Mouse (Mus musculus): ENCODE results near the gene Pik3cb. TPM values are rescaled to one million over a fixed set of nuclear protein-coding genes. Genes with fewer than 3 reads are reported as not detected.

The Pik3cb gene
- total RNA-seq, 1 experiment from 2014 or later = 4.2 TPM

DNA sequence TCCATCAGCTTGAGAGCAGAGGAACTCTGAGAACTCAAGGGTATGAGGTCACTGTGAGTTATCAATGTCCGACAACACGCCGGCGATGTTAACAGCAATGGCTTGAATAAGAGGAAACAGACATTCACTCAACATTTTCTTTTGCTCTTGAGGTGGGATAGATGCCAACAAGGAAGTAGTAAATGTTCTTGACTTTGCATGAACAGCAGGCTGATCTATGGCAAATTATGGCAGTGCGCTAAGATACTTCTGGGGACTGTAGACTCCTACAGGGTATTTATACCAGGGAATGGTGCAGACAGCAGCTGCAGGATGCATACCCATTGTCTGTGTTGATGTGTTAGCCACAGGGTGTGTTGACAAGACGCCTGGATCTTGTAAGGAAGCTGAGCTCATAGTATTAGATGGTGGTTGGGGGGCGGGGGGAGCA, 17.8 kb upstream of the Pik3cb start:
- peak; percentile 60 to 62; a peak in 2 of 4 replicates for ATAC-seq (replicated peaks in 1 of 2; ENCODE audit: insufficient read depth in 1 of 2, low FRiP score in 2 of 2, low TSS enrichment in 1 of 2, low read depth in 1 of 2, poor library complexity in 2 of 2, severe bottlenecking in 2 of 2)

DNA sequence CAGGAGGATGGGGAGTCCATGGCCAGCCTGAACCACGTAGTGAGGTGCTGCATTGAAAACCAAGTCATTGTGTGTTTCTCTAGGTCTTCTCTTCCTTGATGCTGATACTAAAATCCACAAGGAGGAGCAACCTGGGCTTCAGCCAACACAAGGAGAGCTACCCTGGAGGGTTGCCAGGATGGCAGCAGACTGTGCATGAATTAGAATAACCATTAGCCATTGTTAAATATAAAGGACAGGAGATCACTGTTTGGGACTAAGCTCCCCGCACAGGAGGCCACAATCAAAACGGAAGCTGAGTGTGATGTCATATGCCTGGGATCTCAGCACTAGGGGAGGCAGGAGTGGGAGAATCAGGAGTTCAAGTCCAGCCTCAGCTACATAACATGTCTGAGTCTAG, 13.2 kb upstream of the Pik3cb start:
- ATAC-seq (replicated peaks in 1 of 2; ENCODE audit: insufficient read depth in 1 of 2, low FRiP score in 2 of 2, low TSS enrichment in 1 of 2, low read depth in 1 of 2, poor library complexity in 2 of 2, severe bottlenecking in 2 of 2) = no peak

DNA sequence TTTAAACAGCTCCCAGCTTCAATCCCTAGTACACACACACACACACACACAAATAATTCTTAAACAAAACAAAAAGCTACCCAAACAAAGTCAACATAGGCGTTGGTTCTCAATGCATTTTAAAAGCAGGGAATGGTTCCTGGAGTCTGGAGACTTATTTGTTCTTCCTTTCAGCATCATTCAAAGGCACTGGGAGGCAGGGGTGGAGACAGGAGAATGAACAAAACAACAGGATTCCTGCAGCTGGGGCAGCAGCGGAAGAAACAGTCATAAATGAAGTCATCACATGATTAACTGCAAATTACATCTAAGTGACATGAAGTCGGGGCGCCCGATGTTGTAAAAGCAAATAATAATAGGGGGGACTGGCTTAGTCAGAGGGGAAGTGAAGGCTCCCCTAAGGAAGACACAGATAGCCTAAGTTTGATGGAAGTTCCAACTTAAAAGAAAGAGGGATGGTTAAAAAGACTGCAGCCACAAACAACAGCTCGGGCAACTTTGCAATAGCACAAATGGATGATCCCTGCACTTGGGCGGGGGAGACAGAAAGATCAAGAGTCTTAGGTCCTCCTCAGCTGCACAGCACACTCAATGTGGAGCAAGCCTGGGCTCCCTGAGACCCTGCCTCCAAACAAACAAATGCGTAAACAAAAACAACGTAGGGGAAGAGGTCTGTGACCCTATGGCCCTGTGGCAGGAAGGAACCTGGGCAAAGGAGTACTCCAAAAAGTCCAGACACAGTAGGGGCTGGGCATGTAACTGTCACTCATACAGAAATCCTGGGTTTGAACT, 12.5 kb upstream of the Pik3cb start:
- ATAC-seq (replicated peaks in 1 of 2; ENCODE audit: insufficient read depth in 1 of 2, low FRiP score in 2 of 2, low TSS enrichment in 1 of 2, low read depth in 1 of 2, poor library complexity in 2 of 2, severe bottlenecking in 2 of 2) = no peak

DNA sequence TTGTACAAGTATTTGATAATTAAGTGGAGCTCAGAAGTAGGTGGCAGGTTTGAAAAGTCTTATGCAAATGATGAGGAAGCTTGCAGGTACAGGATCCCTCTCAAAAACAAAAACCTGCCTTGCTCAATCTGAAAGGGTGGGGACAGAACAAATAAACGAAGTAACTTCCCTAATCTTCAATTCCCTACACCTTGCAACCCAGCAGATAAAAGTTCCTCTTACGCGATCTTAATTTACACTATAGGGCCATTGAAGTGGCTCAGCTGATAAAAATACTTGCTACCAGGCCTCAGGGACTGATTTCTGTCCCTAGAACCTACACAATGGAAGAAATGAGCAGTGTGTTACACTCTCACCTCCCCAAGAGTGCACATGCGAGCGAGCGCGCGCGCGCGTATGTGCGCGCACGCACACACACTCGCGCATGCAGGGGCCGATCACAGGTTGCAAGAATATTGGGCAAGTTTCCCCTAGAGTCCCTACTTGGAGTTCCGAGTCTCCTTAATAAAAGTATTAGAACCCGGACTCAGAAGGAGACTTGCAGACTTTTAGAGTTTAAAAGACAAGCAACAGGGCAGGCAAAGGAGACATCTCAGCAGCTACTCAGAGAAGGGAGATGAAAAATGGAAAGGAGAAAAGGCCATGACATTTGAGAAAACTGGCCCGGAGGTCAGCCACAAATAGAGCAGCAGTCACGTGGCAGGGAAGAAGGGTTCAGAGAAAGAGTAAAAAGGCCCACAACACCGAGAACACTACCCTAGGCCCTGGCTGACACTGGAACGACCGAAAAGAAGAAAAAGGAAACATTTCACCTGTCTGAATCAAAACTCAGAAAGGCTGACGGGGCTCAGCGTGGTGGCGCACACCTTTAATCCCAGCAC, 6.7 kb upstream of the Pik3cb start:
- ATAC-seq (replicated peaks in 1 of 2; ENCODE audit: insufficient read depth in 1 of 2, low FRiP score in 2 of 2, low TSS enrichment in 1 of 2, low read depth in 1 of 2, poor library complexity in 2 of 2, severe bottlenecking in 2 of 2) = 0 out of 4 replicates have a peak, but pooled peaks have one; percentile 22 to 32

DNA sequence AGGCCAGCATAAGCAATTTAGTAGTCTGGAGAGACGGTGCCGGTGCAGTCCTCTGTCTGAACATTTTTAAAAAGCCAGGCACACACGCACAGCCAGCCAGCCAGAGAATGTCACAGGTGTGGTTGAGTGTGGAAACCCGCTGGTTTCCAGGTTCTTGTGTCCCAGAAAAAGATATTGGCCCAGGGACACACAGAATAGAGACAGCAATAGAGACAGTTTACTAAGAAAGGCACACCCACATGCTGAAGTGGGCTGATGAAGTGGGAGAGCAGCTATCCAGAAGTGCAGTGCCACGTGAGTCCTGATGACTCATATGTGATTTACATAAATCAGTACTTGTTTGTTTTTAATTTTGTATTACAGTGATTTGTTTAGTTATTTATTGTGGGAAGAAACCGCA, 5.3 kb upstream of the Pik3cb start:
- no peak for ATAC-seq (replicated peaks in 1 of 2; ENCODE audit: insufficient read depth in 1 of 2, low FRiP score in 2 of 2, low TSS enrichment in 1 of 2, low read depth in 1 of 2, poor library complexity in 2 of 2, severe bottlenecking in 2 of 2)

DNA sequence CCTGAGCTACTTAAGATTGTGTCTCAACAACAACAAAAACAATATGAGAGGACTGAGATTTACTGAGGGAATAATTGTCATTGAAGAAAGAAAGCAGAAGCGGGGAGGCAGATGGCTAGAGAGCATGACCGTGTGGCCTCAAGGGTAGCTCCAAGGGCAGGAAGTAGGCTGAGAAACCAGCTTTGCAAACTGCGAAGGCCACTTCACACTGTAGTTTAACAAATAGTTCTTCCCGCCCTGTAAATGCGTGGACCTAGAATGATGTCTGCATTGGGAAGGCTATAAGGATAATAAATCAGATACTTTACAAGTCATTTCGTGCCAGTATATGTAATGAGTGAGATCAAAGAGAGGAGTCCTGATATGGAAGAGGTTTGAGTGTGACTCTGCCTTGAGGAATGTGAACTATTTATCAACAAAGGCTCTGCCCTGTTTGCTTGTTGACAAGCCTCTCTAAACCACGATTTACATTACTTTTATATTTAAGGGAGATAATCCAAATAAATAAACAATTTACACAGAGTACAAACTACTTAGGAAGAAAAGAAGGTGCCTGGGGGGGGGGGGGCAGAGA, 4.1 kb upstream of the Pik3cb start:
- no peak for ATAC-seq (replicated peaks in 1 of 2; ENCODE audit: insufficient read depth in 1 of 2, low FRiP score in 2 of 2, low TSS enrichment in 1 of 2, low read depth in 1 of 2, poor library complexity in 2 of 2, severe bottlenecking in 2 of 2)

DNA sequence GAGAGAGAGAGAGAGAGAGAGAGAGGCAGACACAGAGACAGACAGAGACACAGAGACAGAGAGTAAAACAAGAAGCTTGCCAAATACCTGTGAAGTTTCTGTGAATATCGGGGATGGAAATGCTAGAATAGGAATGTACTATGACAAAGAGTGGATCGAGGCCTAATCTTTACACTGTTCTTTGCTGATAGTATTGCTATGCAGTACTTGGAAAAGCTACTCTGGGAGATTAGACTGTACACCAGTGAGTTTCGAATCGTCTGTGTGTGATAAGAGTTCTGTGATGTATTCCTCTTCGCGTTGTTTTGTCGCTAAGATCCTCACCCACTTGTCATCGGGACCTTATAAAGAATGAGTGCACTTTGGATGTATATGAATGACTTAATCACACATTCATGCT, 1.2 kb upstream of the Pik3cb start:
- no peak for ATAC-seq (replicated peaks in 1 of 2; ENCODE audit: insufficient read depth in 1 of 2, low FRiP score in 2 of 2, low TSS enrichment in 1 of 2, low read depth in 1 of 2, poor library complexity in 2 of 2, severe bottlenecking in 2 of 2)

DNA sequence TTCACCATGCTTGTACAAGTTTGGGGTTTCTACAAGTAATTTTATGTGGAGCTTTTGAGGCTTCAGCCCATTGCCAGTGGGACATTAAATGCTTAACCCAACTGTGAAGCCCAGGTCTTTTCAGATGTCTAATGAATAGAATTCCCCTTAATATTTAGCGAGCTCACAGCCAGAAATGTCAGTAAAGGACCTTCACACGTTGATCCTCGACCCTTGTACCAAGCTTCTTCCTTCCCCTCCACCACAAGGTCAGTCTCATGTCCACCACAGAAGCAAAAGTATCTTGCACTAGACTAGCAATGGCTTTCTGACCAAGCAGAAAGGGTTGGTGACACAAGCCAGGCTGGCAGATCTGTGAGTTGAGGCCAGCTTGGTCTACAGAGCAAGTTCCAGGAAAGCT, 750 bp upstream of the Pik3cb start:
- no peak for ATAC-seq (replicated peaks in 1 of 2; ENCODE audit: insufficient read depth in 1 of 2, low FRiP score in 2 of 2, low TSS enrichment in 1 of 2, low read depth in 1 of 2, poor library complexity in 2 of 2, severe bottlenecking in 2 of 2)

DNA sequence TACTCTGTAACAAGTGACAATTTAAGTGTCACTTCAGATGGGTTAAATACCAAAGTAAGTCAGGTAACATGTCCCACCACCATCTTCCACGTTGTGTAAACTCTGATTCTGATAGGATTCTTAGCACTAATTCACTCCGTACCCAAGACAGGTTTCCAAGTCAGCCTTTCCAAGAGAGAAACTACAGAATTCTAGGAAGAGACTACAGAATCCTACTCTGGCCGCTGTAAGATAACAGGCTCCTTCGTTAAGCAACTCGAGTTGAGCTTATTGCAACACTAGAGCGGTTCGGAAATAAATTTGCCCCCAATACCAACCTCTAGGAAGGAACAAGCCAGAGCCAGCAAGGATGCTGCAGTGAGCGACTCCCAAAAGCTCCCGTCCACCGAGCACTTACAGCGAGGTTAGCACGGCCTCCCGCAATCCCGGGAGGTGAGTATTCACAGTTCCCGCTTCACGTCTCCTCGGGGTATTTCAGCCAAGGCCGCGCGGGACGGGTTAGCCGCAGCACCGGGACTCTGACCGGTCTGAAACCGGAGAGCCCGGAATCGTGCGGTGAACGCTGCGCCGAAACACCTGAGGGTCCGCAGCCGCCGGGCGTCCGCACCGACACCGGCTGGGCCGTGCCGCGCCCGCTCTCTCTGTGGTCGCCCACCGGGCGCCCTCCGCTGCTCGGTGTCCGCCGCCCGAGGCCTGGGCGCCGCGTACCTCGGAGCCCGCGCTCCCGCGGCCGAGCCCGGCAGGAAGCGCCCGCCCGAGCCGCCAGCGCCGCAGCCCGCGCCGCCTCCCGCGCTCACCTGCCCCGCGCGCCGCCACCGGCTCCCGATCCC, 1.0 kb downstream of the Pik3cb start:
- ATAC-seq (replicated peaks in 1 of 2; ENCODE audit: insufficient read depth in 1 of 2, low FRiP score in 2 of 2, low TSS enrichment in 1 of 2, low read depth in 1 of 2, poor library complexity in 2 of 2, severe bottlenecking in 2 of 2) = peak in 1 of 2 experiments; percentile 31; a peak in 1 of 4 replicates

DNA sequence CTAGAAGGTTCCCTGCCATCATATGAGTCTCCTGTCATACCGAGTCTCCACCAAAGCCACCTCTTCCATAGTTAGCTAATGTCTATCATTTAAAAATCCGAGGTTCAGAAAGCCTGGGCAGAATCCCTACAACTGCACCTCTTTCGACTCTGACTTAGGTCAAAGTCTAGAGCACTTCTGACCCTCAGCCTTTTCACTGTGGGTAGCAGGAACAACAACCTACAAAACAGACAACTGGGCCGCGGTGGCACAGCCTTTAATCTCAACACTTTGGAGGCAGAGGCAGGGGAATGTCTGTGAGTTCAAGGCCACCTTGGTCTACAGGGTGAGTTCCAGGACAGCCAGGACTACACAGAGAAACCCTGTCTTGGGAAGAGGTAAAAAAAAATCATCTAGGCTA, 3.1 kb downstream of the Pik3cb start:
- ATAC-seq (replicated peaks in 1 of 2; ENCODE audit: insufficient read depth in 1 of 2, low FRiP score in 2 of 2, low TSS enrichment in 1 of 2, low read depth in 1 of 2, poor library complexity in 2 of 2, severe bottlenecking in 2 of 2) = no peak

DNA sequence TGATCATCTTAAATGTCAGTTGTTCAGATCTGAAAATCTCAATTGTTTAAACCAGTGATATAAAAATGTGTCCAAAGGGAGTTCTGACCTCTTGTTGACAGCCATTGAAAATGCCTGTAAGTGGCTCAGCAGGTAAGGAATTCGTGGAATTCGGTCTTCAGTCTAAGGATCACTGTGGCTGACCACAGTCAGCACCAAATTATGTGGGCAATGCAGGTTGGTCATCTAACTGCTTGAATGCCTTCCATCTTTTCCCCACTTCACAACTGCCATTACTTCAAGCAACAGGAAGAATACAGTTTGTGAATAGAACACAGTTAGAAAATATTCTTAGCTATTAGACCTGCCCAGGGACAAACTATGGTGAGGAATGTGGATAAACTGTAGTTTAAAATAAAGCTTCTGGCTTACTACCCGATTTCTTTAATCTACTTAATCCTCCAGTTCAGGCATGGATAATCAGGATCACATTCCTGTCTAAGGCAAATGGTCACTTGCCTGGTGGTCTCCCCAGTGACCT, 8.4 kb downstream of the Pik3cb start:
- ATAC-seq (replicated peaks in 1 of 2; ENCODE audit: insufficient read depth in 1 of 2, low FRiP score in 2 of 2, low TSS enrichment in 1 of 2, low read depth in 1 of 2, poor library complexity in 2 of 2, severe bottlenecking in 2 of 2) = no peak

DNA sequence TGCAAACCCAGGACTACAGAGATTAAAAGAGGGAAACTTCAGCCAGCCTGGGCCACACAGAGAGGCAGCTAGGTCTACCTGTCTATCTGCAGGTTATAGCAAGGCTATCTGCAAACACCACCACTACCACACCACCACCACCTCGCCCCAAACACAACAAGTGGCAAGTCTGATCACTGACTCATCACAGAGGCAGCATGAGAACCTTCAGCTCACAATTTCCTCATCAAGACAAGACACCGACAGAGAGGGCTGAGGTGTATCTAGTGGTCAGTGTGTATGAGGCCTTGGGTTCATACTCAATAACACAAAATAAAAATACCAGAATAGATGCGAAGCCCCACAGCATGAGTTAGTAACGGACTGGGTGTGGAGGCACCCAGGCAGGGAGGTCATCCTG, 9.3 kb downstream of the Pik3cb start:
- ATAC-seq (replicated peaks in 1 of 2; ENCODE audit: insufficient read depth in 1 of 2, low FRiP score in 2 of 2, low TSS enrichment in 1 of 2, low read depth in 1 of 2, poor library complexity in 2 of 2, severe bottlenecking in 2 of 2) = no peak

DNA sequence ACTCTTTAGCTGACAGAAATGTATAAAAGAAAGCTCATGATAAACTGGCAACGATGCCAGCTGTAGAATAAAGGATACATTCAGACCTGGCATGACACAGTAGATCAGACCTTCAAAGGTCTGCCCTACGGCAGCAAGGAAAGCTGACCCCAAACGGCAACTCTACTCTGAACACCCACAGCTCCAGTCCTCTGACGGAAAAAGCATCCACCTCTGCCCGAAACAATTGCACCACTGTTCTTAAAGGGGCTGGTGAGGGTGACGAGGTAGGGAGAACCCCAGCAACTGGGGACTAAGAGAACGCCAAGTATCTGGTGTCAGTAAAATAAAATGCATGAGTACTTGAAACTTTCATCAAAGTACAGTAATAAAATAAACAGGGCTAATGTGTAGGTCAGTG, 12.8 kb downstream of the Pik3cb start:
- ATAC-seq (replicated peaks in 1 of 2; ENCODE audit: insufficient read depth in 1 of 2, low FRiP score in 2 of 2, low TSS enrichment in 1 of 2, low read depth in 1 of 2, poor library complexity in 2 of 2, severe bottlenecking in 2 of 2) = no peak

DNA sequence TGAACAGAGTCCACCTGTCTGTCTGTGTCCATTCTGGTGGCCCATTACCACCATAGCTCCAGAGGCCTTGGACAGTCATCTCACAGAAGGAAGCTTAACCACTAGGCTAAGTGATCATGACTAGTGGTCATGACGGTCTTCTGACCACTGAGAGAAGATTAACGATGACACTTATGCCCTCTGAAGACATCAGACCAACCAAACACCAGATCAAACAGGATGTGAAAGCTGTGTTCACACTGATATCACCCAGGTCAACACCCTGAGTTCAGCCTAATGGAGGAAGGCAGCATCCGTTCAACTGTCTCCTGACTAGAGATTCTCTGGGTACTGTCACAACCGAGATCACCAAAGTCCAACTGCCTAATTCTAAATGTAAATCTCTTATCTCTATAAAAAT, 17.7 kb downstream of the Pik3cb start:
- no peak for ATAC-seq (replicated peaks in 1 of 2; ENCODE audit: insufficient read depth in 1 of 2, low FRiP score in 2 of 2, low TSS enrichment in 1 of 2, low read depth in 1 of 2, poor library complexity in 2 of 2, severe bottlenecking in 2 of 2)

DNA sequence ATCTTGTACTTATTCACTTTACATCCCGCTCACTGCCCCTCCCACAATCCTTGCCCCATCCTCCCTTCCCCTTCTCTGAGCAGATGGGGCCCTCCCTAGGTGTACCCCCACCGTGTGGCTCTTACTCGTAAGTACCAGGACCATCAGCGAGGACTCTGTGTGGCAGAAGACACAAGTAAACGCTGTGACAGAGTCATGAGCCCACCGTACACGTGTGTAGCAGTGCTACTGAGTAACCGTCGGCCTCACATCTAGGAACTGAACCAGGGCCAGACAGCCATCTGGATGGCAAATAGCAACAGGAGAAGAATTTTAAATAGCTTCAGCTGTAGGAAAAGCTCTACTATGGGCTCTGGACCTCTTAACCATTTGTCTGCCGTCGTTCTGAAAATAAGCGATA, 28.0 kb downstream of the Pik3cb start:
- ATAC-seq (replicated peaks in 1 of 2; ENCODE audit: insufficient read depth in 1 of 2, low FRiP score in 2 of 2, low TSS enrichment in 1 of 2, low read depth in 1 of 2, poor library complexity in 2 of 2, severe bottlenecking in 2 of 2) = no peak

DNA sequence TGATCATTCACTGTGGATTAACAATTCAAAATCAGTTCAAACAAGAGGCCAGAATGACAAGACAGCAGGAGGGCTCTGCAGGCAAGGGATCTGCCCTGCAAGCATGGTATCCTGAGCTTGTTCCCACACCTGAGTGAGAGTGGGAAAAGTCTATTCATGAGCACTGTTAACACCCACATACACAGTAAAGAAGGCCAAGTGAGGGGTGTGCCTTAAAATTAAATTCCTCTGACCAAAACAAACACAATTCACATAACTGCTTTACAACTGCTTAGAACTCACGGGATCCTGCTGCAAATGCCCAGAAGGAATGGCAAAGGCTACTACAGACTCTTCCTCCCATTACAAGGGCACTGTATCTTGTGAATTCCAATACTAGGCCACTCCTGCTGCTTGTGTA, 29.3 kb downstream of the Pik3cb start:
- no peak for ATAC-seq (replicated peaks in 1 of 2; ENCODE audit: insufficient read depth in 1 of 2, low FRiP score in 2 of 2, low TSS enrichment in 1 of 2, low read depth in 1 of 2, poor library complexity in 2 of 2, severe bottlenecking in 2 of 2)

DNA sequence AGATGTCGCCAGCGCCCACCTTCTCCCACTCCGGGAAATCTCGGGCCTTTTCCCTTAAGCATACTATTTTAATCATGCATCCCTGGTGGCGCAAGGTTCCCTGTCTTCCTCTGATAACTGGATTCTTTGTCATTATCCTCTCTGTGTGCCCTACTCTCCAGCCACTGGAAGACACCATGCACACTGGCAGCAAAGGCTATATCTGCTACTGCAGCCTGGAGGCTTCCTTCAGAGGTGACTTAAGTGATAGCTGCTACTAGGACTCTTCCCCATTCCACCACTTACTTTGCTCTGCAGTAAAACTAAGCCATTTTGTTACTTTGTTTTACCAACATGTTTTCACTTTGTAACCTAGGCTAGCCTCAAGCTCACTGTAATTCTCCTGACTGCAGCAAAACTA, 30.2 kb downstream of the Pik3cb start:
- no peak for ATAC-seq (replicated peaks in 1 of 2; ENCODE audit: insufficient read depth in 1 of 2, low FRiP score in 2 of 2, low TSS enrichment in 1 of 2, low read depth in 1 of 2, poor library complexity in 2 of 2, severe bottlenecking in 2 of 2)

Measured in hematopoietic stem cell, adult 5-6 weeks (primary cell).